Mouse (Mus musculus) liver, embryonic 14.5 days (tissue): ENCODE measurements around the gene Gm21983. TPM values are rescaled to one million over a fixed set of nuclear protein-coding genes. Genes with fewer than 3 reads are reported as not detected.

Source experiments
- ATAC-seq: fragments of 200-750 bp; cut with Nextera tagmentation; 2 replicates; pipeline ENCODE4 v1.8.0; 2017; ENCODE audit warnings: moderate number of reproducible peaks, mild to moderate bottlenecking, moderate library complexity; ENCODE audit not compliant: insufficient read depth
- DNase-seq, 3 experiments: peaks; one replicate each; pipeline ENCODE4 v3.0.0-alpha.2; 2012 to 2013; ENCODE audit warnings: low read depth in 3 of 3, low spot score in 3 of 3
- H3K27ac ChIP-seq: fragments of 300-500 bp; sonication (generic); 2 replicates; pipeline ENCODE4 v1.5.1; 2014; ENCODE audit warnings: moderate library complexity, mild to moderate bottlenecking, control low read depth, inconsistent platforms
- H3K27me3 ChIP-seq: fragments of 300-500 bp; sonication (generic); 2 replicates; pipeline ENCODE4 v1.6.1; 2014; ENCODE audit warnings: mild to moderate bottlenecking, low read length, moderate library complexity; ENCODE audit not compliant: control insufficient read depth, insufficient read depth
- H3K36me3 ChIP-seq: fragments of 300-500 bp; sonication (generic); replicated peaks from 2 replicates; pipeline ENCODE4 v1.6.1; 2014; ENCODE audit warnings: low read depth; ENCODE audit not compliant: control insufficient read depth, insufficient read depth
- H3K4me1 ChIP-seq, 2 experiments: fragments of 200-500 bp in 1 of 2; fragments of 300-500 bp in 1 of 2; sonication (generic) in 1 of 2; replicated peaks; 2 replicates each; pipeline ENCODE4 v1.6.1; 2012 to 2014; ENCODE audit warnings: antibody characterized with exemption in 1 of 2, inconsistent platforms in 1 of 2, low read length in 1 of 2; ENCODE audit not compliant: control insufficient read depth in 2 of 2, insufficient read depth in 2 of 2
- H3K4me2 ChIP-seq: fragments of 300-500 bp; sonication (generic); 2 replicates; pipeline ENCODE4 v1.6.1; 2014; ENCODE audit warnings: low read depth, mild to moderate bottlenecking, control low read depth, moderate library complexity
- H3K4me3 ChIP-seq, 2 experiments: fragments of 200-500 bp in 1 of 2; fragments of 300-500 bp in 1 of 2; sonication (generic) in 1 of 2; 2 replicates each; pipeline ENCODE4 v1.5.1; 2012 to 2014; ENCODE audit warnings: low read depth in 2 of 2, low read length in 2 of 2, mild to moderate bottlenecking in 2 of 2, control low read depth in 1 of 2, inconsistent platforms in 1 of 2, moderate library complexity in 1 of 2; ENCODE audit not compliant: insufficient read depth in 1 of 2
- H3K9ac ChIP-seq: fragments of 300-500 bp; sonication (generic); replicated peaks from 2 replicates; pipeline ENCODE4 v1.6.1; 2014; ENCODE audit warnings: mild to moderate bottlenecking, control low read depth, moderate library complexity
- H3K9me3 ChIP-seq: fragments of 300-500 bp; sonication (generic); 2 replicates; pipeline ENCODE4 v1.6.1; 2016; ENCODE audit warnings: low read length, mixed read lengths; ENCODE audit not compliant: control insufficient read depth
- CTCF ChIP-seq: IDR thresholded peaks from 2 replicates; pipeline ENCODE4 v1.5.1; 2016; ENCODE audit warnings: antibody characterized with exemption, low read depth, control low read depth
- EP300 ChIP-seq: IDR thresholded peaks from 2 replicates; pipeline ENCODE4 v1.6.1; 2016; ENCODE audit warnings: antibody characterized with exemption, low read depth
- WGBS: fragments of 180-500 bp; shearing (Covaris S2); extraction: QIAGEN DNeasy Blood & Tissue Kit; methylation state at CpG from one replicate; pipeline ENCODE4 v1.1.7; 2014; ENCODE audit not compliant: insufficient replicate concordance; 5-methylcytosine and 5-hydroxymethylcytosine counted together
- polyA plus RNA-seq, 2 experiments: library from polyadenylated mRNA; depleted of rRNA in 1 of 2; stranded (reverse) in 1 of 2; unstranded in 1 of 2; fragments of >200 nt; fragmentation: Nextera tagmentation in 1 of 2; extraction: Ambion mirVana in 1 of 2; gene quantifications; 2 replicates each; pipeline versions ENCODE4 v1.2.1 to v1.2.3; 2012 to 2014

Gene Gm21983
- polyA plus RNA-seq, 2 experiments = 0.04 to 0.28 TPM

GRCm38 (mm10) chr7:27212626-27213025, 31.7 kb upstream of the Gm21983 start:
- ATAC-seq (no peak), DNase-seq (no peak)
- H3K36me3 ChIP-seq = peaks cover 2% of the 10 kb centered on the region
- H3K9me3 ChIP-seq = no peaks in the 10 kb centered on the region
- no peak overlapping the region for H3K27ac ChIP-seq
- no peak for TF ChIP-seq EP300
- no peak for TF ChIP-seq CTCF
- no peak overlapping the region for H3K4me2 ChIP-seq
- 77% methylated on average over 2 of the region's 2 CpGs for WGBS
- no peaks in the 10 kb centered on the region for H3K4me1 ChIP-seq
- H3K27me3 ChIP-seq = no peaks in the 10 kb centered on the region
- no peak overlapping the region for H3K4me3 ChIP-seq
- H3K9ac ChIP-seq = no peak overlapping the region

- no peak for DNase-seq
- ATAC-seq = no peak
- no peaks in the 10 kb centered on the region for H3K9me3 ChIP-seq
- 79% methylated on average over 8 of the region's 8 CpGs for WGBS
- no peak overlapping the region for H3K27ac ChIP-seq
- no peak overlapping the region for H3K4me2 ChIP-seq
- no peaks in the 10 kb centered on the region for H3K4me1 ChIP-seq
- TF ChIP-seq CTCF (no peak), EP300 (no peak)
- H3K36me3 ChIP-seq = no peaks in the 10 kb centered on the region
- no peaks in the 10 kb centered on the region for H3K27me3 ChIP-seq
- H3K9ac ChIP-seq = no peak overlapping the region
- no peak overlapping the region for H3K4me3 ChIP-seq
Measured at GRCm38 (mm10) chr7:27203730-27204449, 23.0 kb upstream of the Gm21983 start.

GRCm38 (mm10) chr7:27198779-27199178, 17.9 kb upstream of the Gm21983 start:
- no peaks in the 10 kb centered on the region for H3K27me3 ChIP-seq
- no peak overlapping the region for H3K4me2 ChIP-seq
- H3K36me3 ChIP-seq = peaks cover 2% of the 10 kb centered on the region
- TF ChIP-seq EP300 (no peak), CTCF (no peak)
- 85% methylated on average over 8 of the region's 8 CpGs for WGBS
- DNase-seq (no peak), ATAC-seq (no peak)
- no peak overlapping the region for H3K4me3 ChIP-seq
- peaks cover 11 to 16% of the 10 kb centered on the region in 2 experiments for H3K4me1 ChIP-seq
- H3K27ac ChIP-seq = no peak overlapping the region
- H3K9ac ChIP-seq = no peak overlapping the region
- no peaks in the 10 kb centered on the region for H3K9me3 ChIP-seq

GRCm38 (mm10) chr7:27198355-27198754, 17.5 kb upstream of the Gm21983 start:
- Histone ChIP-seq H3K27ac (no peak overlapping the region), H3K27me3 (no peaks in the 10 kb centered on the region), H3K4me1 (peaks cover 11 to 16% of the 10 kb centered on the region in 2 experiments), H3K36me3 (peaks cover 6% of the 10 kb centered on the region), H3K4me2 (no peak overlapping the region), H3K9ac (no peak overlapping the region), H3K9me3 (no peaks in the 10 kb centered on the region), H3K4me3 (no peak overlapping the region)
- DNase-seq (no peak), ATAC-seq (no peak)
- no peak for TF ChIP-seq CTCF
- TF ChIP-seq EP300 = no peak

- Histone ChIP-seq H3K9ac (no peak overlapping the region; the same call in 1 of the 2 replicates), H3K4me3 (no peak overlapping the region), H3K9me3 (no peaks in the 10 kb centered on the region), H3K27me3 (no peaks in the 10 kb centered on the region), H3K4me2 (no peak overlapping the region), H3K4me1 (peaks cover 11 to 16% of the 10 kb centered on the region in 2 experiments), H3K36me3 (peaks cover 11% of the 10 kb centered on the region), H3K27ac (no peak overlapping the region)
- ATAC-seq = no peak
- DNase-seq = no peak
- WGBS = 74% methylated on average over 8 of the region's 8 CpGs
- no peak for TF ChIP-seq EP300
- no peak for TF ChIP-seq CTCF
Measured at GRCm38 (mm10) chr7:27197634-27198033, 16.7 kb upstream of the Gm21983 start.
